Mouse (Mus musculus) midbrain, embryonic 10.5 days (tissue): ENCODE measurements around the gene Olfm2. TPM values are rescaled to one million over a fixed set of nuclear protein-coding genes. Genes with fewer than 3 reads are reported as not detected.

ENCODE experiments used
- DNase-seq: peaks from one replicate; pipeline ENCODE4 v3.0.0-alpha.2; 2017; ENCODE audit warnings: low spot score
- H3K27ac ChIP-seq: fragments of 300-500 bp; sonication (generic); replicated peaks from 2 replicates; pipeline ENCODE4 v1.5.1; 2016; ENCODE audit warnings: mild to moderate bottlenecking
- H3K27me3 ChIP-seq: fragments of 300-500 bp; sonication (generic); 2 replicates; pipeline ENCODE4 v1.6.1; 2016; ENCODE audit warnings: low read depth, mild to moderate bottlenecking; ENCODE audit not compliant: poor library complexity, severe bottlenecking
- H3K36me3 ChIP-seq: fragments of 300-500 bp; sonication (generic); 2 replicates; pipeline ENCODE4 v1.6.1; 2016; ENCODE audit warnings: mild to moderate bottlenecking, moderate library complexity
- H3K4me1 ChIP-seq: fragments of 300-500 bp; sonication (generic); 2 replicates; pipeline ENCODE4 v1.6.1; 2016
- H3K4me3 ChIP-seq: fragments of 300-500 bp; sonication (generic); 2 replicates; pipeline ENCODE4 v1.5.1; 2016; ENCODE audit warnings: mild to moderate bottlenecking, moderate library complexity
- H3K9me3 ChIP-seq: fragments of 300-500 bp; sonication (generic); replicated peaks from 2 replicates; pipeline ENCODE4 v1.6.1; 2016; ENCODE audit warnings: mild to moderate bottlenecking
- WGBS: fragments of 180-500 bp; shearing (Covaris S2); methylation state at CpG from one replicate; pipeline ENCODE4 v1.1.7; 2016; 5-methylcytosine and 5-hydroxymethylcytosine counted together
- polyA plus RNA-seq: library from polyadenylated mRNA; unstranded; fragments of >200 nt; fragmentation: Nextera tagmentation; extraction: Ambion mirVana; gene quantifications from 2 replicates; pipeline ENCODE4 v1.2.1, GENCODE M21; 2016

The Olfm2 gene
- polyA plus RNA-seq, 1 experiment from 2014 or later, result 26.8 TPM

- peaks cover 24% of the 10 kb centered on the region for H3K27me3 ChIP-seq
- no peak overlapping the region for H3K4me3 ChIP-seq
- no peak for DNase-seq
- WGBS, result 55% methylated on average over 8 of the region's 8 CpGs
- no peak overlapping the region for H3K27ac ChIP-seq
- H3K36me3 ChIP-seq, result no peaks in the 10 kb centered on the region
- no peaks in the 10 kb centered on the region for H3K9me3 ChIP-seq
- peaks cover 6% of the 10 kb centered on the region; the same call in 1 of the 2 replicates for H3K4me1 ChIP-seq
These were observed 7.7 kb downstream of the Olfm2 start for GRCm38 (mm10) chr9:20738251-20738999.

- H3K4me3 ChIP-seq, result no peak overlapping the region
- no peak for DNase-seq
- H3K27me3 ChIP-seq, result peaks cover 19% of the 10 kb centered on the region
- no peaks in the 10 kb centered on the region for H3K9me3 ChIP-seq
- peaks cover 6% of the 10 kb centered on the region; the same call in 1 of the 2 replicates for H3K4me1 ChIP-seq
- WGBS, result 99% methylated on average over 2 of the region's 2 CpGs
- H3K27ac ChIP-seq, result no peak overlapping the region
- H3K36me3 ChIP-seq, result no peaks in the 10 kb centered on the region
These were observed 8.9 kb downstream of the Olfm2 start for GRCm38 (mm10) chr9:20737227-20737626.

GRCm38 (mm10) chr9:20734692-20735091 is 11.5 kb downstream of the Olfm2 start:
- no peak for DNase-seq
- WGBS, result 74% methylated on average over 3 of the region's 3 CpGs
- Histone ChIP-seq H3K9me3 (no peaks in the 10 kb centered on the region), H3K4me3 (no peak overlapping the region), H3K36me3 (no peaks in the 10 kb centered on the region), H3K27me3 (peaks cover 32% of the 10 kb centered on the region), H3K4me1 (no peaks in the 10 kb centered on the region), H3K27ac (no peak overlapping the region)

DNA sequence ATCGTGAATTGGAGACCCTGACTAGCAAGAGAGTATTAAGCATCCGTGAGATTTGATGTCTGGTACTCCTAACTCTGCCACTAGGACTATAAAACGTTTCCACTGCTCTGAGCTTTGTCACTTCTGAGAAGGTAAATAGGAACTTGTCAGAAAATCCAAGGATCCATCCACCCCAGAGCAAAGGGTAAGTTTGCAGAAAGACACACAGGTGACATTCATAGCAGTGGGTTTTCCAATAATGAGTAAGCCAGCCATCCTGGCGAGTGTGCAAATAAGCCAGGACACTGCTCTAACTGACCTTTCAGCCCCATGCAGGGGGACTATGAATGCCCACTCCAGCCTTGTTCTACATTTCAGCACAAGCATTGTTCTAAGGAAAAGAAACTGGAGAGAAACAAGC is 14.4 kb downstream of the Olfm2 start:
- no peak overlapping the region for H3K4me3 ChIP-seq
- WGBS, result 64% methylated on average over 4 of the region's 4 CpGs
- H3K27me3 ChIP-seq, result peaks cover 52% of the 10 kb centered on the region

GRCm38 (mm10) chr9:20729451-20729850 is 16.7 kb downstream of the Olfm2 start:
- Histone ChIP-seq H3K9me3 (no peaks in the 10 kb centered on the region), H3K27me3 (peaks cover 76% of the 10 kb centered on the region), H3K36me3 (no peaks in the 10 kb centered on the region), H3K4me3 (no peak overlapping the region), H3K4me1 (peaks cover 33% of the 10 kb centered on the region), H3K27ac (no peak overlapping the region)
- no peak for DNase-seq
- WGBS, result 64% methylated on average over 6 of the region's 6 CpGs

More for the DNA sequence above, 14.4 kb downstream of the Olfm2 start:
- peaks cover 14% of the 10 kb centered on the region for H3K4me1 ChIP-seq
- no peaks in the 10 kb centered on the region for H3K36me3 ChIP-seq
- no peak for DNase-seq
- H3K27ac ChIP-seq, result no peak overlapping the region
- H3K9me3 ChIP-seq, result no peaks in the 10 kb centered on the region

GRCm38 (mm10) chr9:20727601-20728113 is 18.5 kb downstream of the Olfm2 start:
- Histone ChIP-seq H3K9me3 (no peaks in the 10 kb centered on the region), H3K27ac (peak overlapping the region; percentile 79), H3K36me3 (no peaks in the 10 kb centered on the region), H3K4me3 (peak overlapping the region; percentile 77), H3K27me3 (peaks cover 84% of the 10 kb centered on the region), H3K4me1 (peaks cover 33% of the 10 kb centered on the region)
- DNase-seq, result peak; percentile 76
- under 1% methylated on average over 45 of the region's 46 CpGs for WGBS

- peaks cover 34% of the 10 kb centered on the region for H3K4me1 ChIP-seq
- under 1% methylated on average over 53 of the region's 54 CpGs for WGBS
- H3K4me3 ChIP-seq, result peak overlapping the region; percentile 77
- no peaks in the 10 kb centered on the region for H3K36me3 ChIP-seq
- DNase-seq, result peak; percentile 53
- H3K27ac ChIP-seq, result peak overlapping the region; percentile 79
- H3K9me3 ChIP-seq, result no peaks in the 10 kb centered on the region
- peaks cover 80% of the 10 kb centered on the region for H3K27me3 ChIP-seq
These were observed 19.1 kb downstream of the Olfm2 start for GRCm38 (mm10) chr9:20726859-20727600.

- peak overlapping the region; percentile 79 for H3K27ac ChIP-seq
- H3K27me3 ChIP-seq, result peaks cover 74% of the 10 kb centered on the region
- peaks cover 40% of the 10 kb centered on the region for H3K4me1 ChIP-seq
- peak overlapping the region; percentile 77 for H3K4me3 ChIP-seq
- H3K36me3 ChIP-seq, result no peaks in the 10 kb centered on the region
- H3K9me3 ChIP-seq, result no peaks in the 10 kb centered on the region
- DNase-seq, result peak; percentile 45
- WGBS, result 1% methylated on average over 42 of the region's 42 CpGs
These were observed 19.9 kb downstream of the Olfm2 start for GRCm38 (mm10) chr9:20726134-20726858.

DNA sequence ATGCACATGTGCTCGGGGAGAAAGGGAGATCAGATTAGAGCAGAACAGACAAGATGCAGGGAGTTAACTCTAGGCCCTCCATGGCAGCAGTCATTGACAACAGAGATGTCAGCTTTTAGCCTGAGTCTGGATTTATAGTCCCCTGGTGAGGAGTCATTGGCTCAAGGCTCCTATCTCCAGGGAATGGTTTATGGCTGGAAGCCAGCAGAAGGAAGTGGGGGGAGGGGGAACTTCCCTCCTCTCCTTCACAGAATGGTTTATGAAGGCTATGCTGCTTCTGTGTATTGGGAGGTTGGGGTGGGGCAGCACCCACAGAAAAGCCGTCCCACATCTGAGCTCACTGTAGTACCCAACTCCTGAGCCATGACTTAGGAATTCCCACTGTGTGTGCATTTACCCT is 24.6 kb downstream of the Olfm2 start:
- Histone ChIP-seq H3K27me3 (peaks cover 29% of the 10 kb centered on the region), H3K9me3 (peaks cover 16% of the 10 kb centered on the region), H3K27ac (no peak overlapping the region), H3K4me1 (peaks cover 24% of the 10 kb centered on the region), H3K4me3 (no peak overlapping the region), H3K36me3 (peaks cover 17% of the 10 kb centered on the region)
- 84% methylated on average over 2 of the region's 2 CpGs for WGBS
- no peak for DNase-seq

GRCm38 (mm10) chr9:20715332-20715731 is 30.8 kb downstream of the Olfm2 start:
- Histone ChIP-seq H3K27me3 (no peaks in the 10 kb centered on the region), H3K9me3 (peaks cover 17% of the 10 kb centered on the region), H3K27ac (no peak overlapping the region), H3K4me1 (peaks cover 13% of the 10 kb centered on the region), H3K4me3 (no peak overlapping the region), H3K36me3 (peaks cover 20% of the 10 kb centered on the region)
- WGBS, result 72% methylated on average over 7 of the region's 7 CpGs
- DNase-seq, result no peak

DNA sequence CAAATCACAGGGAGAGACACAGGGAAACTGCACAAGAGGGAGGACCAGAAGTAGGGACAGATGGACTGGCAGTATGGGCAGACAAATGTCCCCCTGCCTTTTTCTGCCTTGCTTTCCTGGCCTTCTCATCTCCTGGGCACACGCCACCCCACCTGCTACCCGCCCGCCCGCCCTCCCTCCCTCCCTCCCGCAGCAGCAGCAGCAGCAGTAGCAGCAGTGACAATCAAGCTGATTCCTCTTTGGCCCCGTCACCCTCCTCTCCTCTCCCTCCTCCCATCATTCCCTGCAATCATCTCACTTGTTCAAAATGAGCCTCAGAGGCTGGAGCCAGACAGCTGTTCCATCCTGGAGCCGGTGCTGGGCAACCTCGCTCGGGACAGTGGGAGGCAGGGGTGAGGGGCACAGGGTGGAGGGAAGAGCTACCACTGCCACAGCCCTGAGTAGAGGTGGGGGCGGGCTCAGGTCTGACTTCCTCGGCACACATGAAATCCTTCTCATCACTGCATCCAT is 32.6 kb downstream of the Olfm2 start:
- peaks cover 13% of the 10 kb centered on the region for H3K4me1 ChIP-seq
- no peak for DNase-seq
- H3K4me3 ChIP-seq, result peak overlapping the region; percentile 3; the same call in 1 of the 2 replicates
- no peaks in the 10 kb centered on the region for H3K27me3 ChIP-seq
- 0 out of 2 replicates have a peak, but pooled peaks cover 6% of the 10 kb centered on the region for H3K9me3 ChIP-seq
- H3K36me3 ChIP-seq, result peaks cover 7% of the 10 kb centered on the region; the same call in 1 of the 2 replicates
- 47% methylated on average over 7 of the region's 11 CpGs for WGBS
- peak overlapping the region; percentile 24 for H3K27ac ChIP-seq

DNA sequence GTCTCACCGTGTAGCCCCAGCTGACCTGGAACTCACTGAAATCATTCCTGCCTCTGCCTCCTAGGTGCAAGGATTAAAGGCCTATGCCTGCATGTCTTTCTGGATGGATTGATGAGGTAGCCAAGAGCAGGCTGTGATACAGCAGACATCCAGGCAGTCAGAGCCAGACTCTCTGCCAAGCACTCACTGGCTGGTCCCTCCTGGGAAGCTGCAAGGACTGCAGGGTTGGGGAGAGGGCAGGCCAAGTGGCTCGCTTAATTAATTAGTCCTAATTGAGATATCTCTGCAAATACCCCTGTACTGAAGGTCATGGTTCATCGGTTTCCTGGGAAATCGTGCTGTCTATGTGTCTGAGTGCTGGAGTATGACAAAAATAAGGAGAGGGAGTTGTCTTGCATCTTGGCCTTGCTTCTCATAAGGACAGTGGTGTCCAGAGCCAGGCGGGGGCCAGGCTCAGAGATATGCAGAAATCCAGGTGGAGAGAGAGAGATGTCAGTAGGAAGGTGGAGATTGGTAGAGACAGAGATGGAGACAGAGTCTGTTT is 33.1 kb downstream of the Olfm2 start:
- Histone ChIP-seq H3K27me3 (no peaks in the 10 kb centered on the region), H3K36me3 (peaks cover 7% of the 10 kb centered on the region; the same call in 1 of the 2 replicates), H3K27ac (peak overlapping the region; percentile 24), H3K4me3 (peak overlapping the region; percentile 3; the same call in 1 of the 2 replicates), H3K9me3 (0 out of 2 replicates have a peak, but pooled peaks cover 6% of the 10 kb centered on the region), H3K4me1 (peaks cover 13% of the 10 kb centered on the region)
- DNase-seq, result no peak
- WGBS, result 64% methylated on average over 5 of the region's 5 CpGs
